ENCODE assay signal across 14 mouse cellular contexts in genomic region chr11:19776473-19777200, GRCm38 (mm10).
A peak's percentile ranks its signal among the peaks of the same experiment; 100 is the strongest.
DNase-seq lines count a peak whose midpoint lies in the region; ATAC-seq lines count a peak whose summit lies in the region.
"Had no signal": no experiment of that assay in that cellular context is flagged by ENCODE, and none has a peak within 500 bp of the region (broad histone marks: within the 10 kb centered on the region; RNA-seq: fewer than 3 reads in every experiment).

No protein-coding gene starts in this region.

- H3K4me3 ChIP-seq in lung, embryonic 15.5 days = no peak overlapping the region
- H3K4me3 ChIP-seq in limb, embryonic 15.5 days = no peak overlapping the region
- H3K4me3 ChIP-seq: heart, embryonic 12.5 days; hindbrain, embryonic 13.5 days; left cerebral cortex, adult 2 months; liver, embryonic 15.5 days; midbrain, embryonic 12.5 days had no signal

- H3K27me3 ChIP-seq in lung, embryonic 15.5 days = no peaks in the 10 kb centered on the region
- H3K27me3 ChIP-seq in limb, embryonic 15.5 days = peaks cover 14% of the 10 kb centered on the region; the same call in 1 of the 2 replicates
- H3K27me3 ChIP-seq: CH12.LX; heart, embryonic 12.5 days; hindbrain, embryonic 13.5 days; liver, embryonic 15.5 days had no signal

- WGBS in lung, embryonic 15.5 days = 62% methylated on average over 9 of the region's 9 CpGs
- WGBS in limb, embryonic 15.5 days = 67% methylated on average over 9 of the region's 9 CpGs

- peak; percentile 55 for DNase-seq in heart, adult 11 months
- DNase-seq in heart, adult 18-20 months = no peak
- DNase-seq in lung, postnatal 14 days = no peak
- DNase-seq in adrenal gland, postnatal 25 days = peak; percentile 9
- DNase-seq in heart, postnatal 10 days = no peak
- DNase-seq: right cerebral cortex, postnatal 14 days had no signal

- H3K9ac ChIP-seq in lung, embryonic 15.5 days = no peak overlapping the region
- H3K9ac ChIP-seq in limb, embryonic 15.5 days = no peak overlapping the region
- H3K9ac ChIP-seq: heart, embryonic 12.5 days; hindbrain, embryonic 13.5 days; liver, embryonic 15.5 days; midbrain, embryonic 12.5 days had no signal

- H3K9me3 ChIP-seq in lung, embryonic 15.5 days = no peaks in the 10 kb centered on the region
- H3K9me3 ChIP-seq in limb, embryonic 15.5 days = no peaks in the 10 kb centered on the region
- H3K9me3 ChIP-seq: heart, embryonic 12.5 days; hindbrain, embryonic 13.5 days; liver, embryonic 15.5 days; midbrain, embryonic 12.5 days had no signal

- H3K27ac ChIP-seq in lung, embryonic 15.5 days = peak overlapping the region; percentile 7; the same call in 1 of the 2 replicates
- H3K27ac ChIP-seq in limb, embryonic 15.5 days = peak overlapping the region; percentile 57
- H3K27ac ChIP-seq: hindbrain, embryonic 13.5 days; left cerebral cortex, adult 2 months; liver, embryonic 15.5 days; midbrain, embryonic 12.5 days had no signal

- ATAC-seq in lung, embryonic 15.5 days (ENCODE audit: borderline replicate concordance, extremely low read depth, low FRiP score, low TSS enrichment) = peak; percentile 35
- ATAC-seq in limb, embryonic 15.5 days (ENCODE audit: insufficient number of reproducible peaks, low FRiP score, low TSS enrichment, low read depth) = peak; percentile 7; the same call in 1 of the 2 replicates

- H3K36me3 ChIP-seq in lung, embryonic 15.5 days = no peaks in the 10 kb centered on the region
- H3K36me3 ChIP-seq in limb, embryonic 15.5 days = no peaks in the 10 kb centered on the region
- H3K36me3 ChIP-seq: heart, embryonic 12.5 days; hindbrain, embryonic 13.5 days; liver, embryonic 15.5 days; midbrain, embryonic 12.5 days had no signal

- H3K4me2 ChIP-seq in lung, embryonic 15.5 days = no peak overlapping the region
- no peak overlapping the region for H3K4me2 ChIP-seq in limb, embryonic 15.5 days
- H3K4me2 ChIP-seq: heart, embryonic 12.5 days; hindbrain, embryonic 13.5 days; liver, embryonic 15.5 days; midbrain, embryonic 12.5 days had no signal

- intact Hi-C loops in heart, postnatal 10 days (cut with DNase I) = no loop called here

- 0 out of 2 replicates have a peak, but pooled peaks cover 10% of the 10 kb centered on the region for H3K4me1 ChIP-seq in lung, embryonic 15.5 days
- peaks cover 22% of the 10 kb centered on the region for H3K4me1 ChIP-seq in limb, embryonic 15.5 days
- H3K4me1 ChIP-seq: heart, embryonic 12.5 days; liver, embryonic 15.5 days had no signal

Comparison
In these comparisons a context has a peak if more than half of its experiments do, and no peak if none do; other contexts are left out.
1. DNase-seq: peak in heart, adult 11 months (single experiment) and adrenal gland, postnatal 25 days (single experiment); none in heart, adult 18-20 months (0 of 2), lung, postnatal 14 days (single experiment) and heart, postnatal 10 days (0 of 2).